Mouse (Mus musculus) urinary bladder, postnatal 10 days (tissue): Measurements from ENCODE around the gene Gm10337.

Source experiments
- DNase-seq: peaks from one replicate; pipeline ENCODE4 v3.0.0; 2022; ENCODE audit warnings: low spot score

The Gm10337 gene

GRCm38 (mm10) chr15:102503447-102503846, at the start of gene Gm10337:
Gene Gm10337, plus strand, starts transcription at chr15:102503722.
- no peak for DNase-seq

- no peak for DNase-seq
Measured at GRCm38 (mm10) chr15:102455993-102456392, 47.5 kb upstream of the Gm10337 start.

GRCm38 (mm10) chr15:102458050-102458736, 45.3 kb upstream of the Gm10337 start:
- DNase-seq = no peak

GRCm38 (mm10) chr15:102458904-102459317, 44.6 kb upstream of the Gm10337 start, which contains the start of gene Prr13:
Gene Prr13, plus strand, starts transcription at chr15:102459028.
- peak; percentile 67 for DNase-seq

- no peak for DNase-seq
Measured at GRCm38 (mm10) chr15:102459381-102459780, 44.1 kb upstream of the Gm10337 start.

GRCm38 (mm10) chr15:102459847-102460246, 43.7 kb upstream of the Gm10337 start:
- no peak for DNase-seq

GRCm38 (mm10) chr15:102460409-102460808, 43.1 kb upstream of the Gm10337 start:
- no peak for DNase-seq

- no peak for DNase-seq
Measured at GRCm38 (mm10) chr15:102460971-102461370, 42.6 kb upstream of the Gm10337 start.

GRCm38 (mm10) chr15:102461430-102462075, 42.0 kb upstream of the Gm10337 start:
- DNase-seq = no peak

GRCm38 (mm10) chr15:102463666-102464065, 39.9 kb upstream of the Gm10337 start:
- no peak for DNase-seq

GRCm38 (mm10) chr15:102468675-102469370, 34.7 kb upstream of the Gm10337 start:
- DNase-seq = no peak

- peak; percentile 78 for DNase-seq
Measured at GRCm38 (mm10) chr15:102470183-102470604, 33.3 kb upstream of the Gm10337 start, which contains the start of gene Pcbp2. Gene Pcbp2, plus strand, starts transcription at chr15:102470539.

- DNase-seq = peak; percentile 38
Measured at GRCm38 (mm10) chr15:102470605-102471294, 32.8 kb upstream of the Gm10337 start.

GRCm38 (mm10) chr15:102471295-102471645, 32.3 kb upstream of the Gm10337 start:
- DNase-seq = no peak

- DNase-seq = no peak
Measured at GRCm38 (mm10) chr15:102471727-102472126, 31.8 kb upstream of the Gm10337 start.

- no peak for DNase-seq
Measured at GRCm38 (mm10) chr15:102473246-102473645, 30.3 kb upstream of the Gm10337 start.

- DNase-seq = no peak
Measured at GRCm38 (mm10) chr15:102474520-102474919, 29.0 kb upstream of the Gm10337 start.

- DNase-seq = no peak
Measured at GRCm38 (mm10) chr15:102483136-102483535, 20.4 kb upstream of the Gm10337 start.

GRCm38 (mm10) chr15:102485853-102486252, 17.7 kb upstream of the Gm10337 start:
- DNase-seq = no peak

- DNase-seq = no peak
Measured at GRCm38 (mm10) chr15:102487664-102488063, 15.9 kb upstream of the Gm10337 start.

- DNase-seq = no peak
Measured at GRCm38 (mm10) chr15:102498322-102498721, 5.2 kb upstream of the Gm10337 start.

- no peak for DNase-seq
Measured at GRCm38 (mm10) chr15:102499370-102499769, 4.2 kb upstream of the Gm10337 start.
